Mouse (Mus musculus): ENCODE data around the gene Pde9a. TPM values are rescaled to one million over a fixed set of nuclear protein-coding genes. Genes with fewer than 3 reads are reported as not detected.
A peak's percentile ranks its signal among the peaks of the same experiment; 100 is the strongest.

The Pde9a gene
- polyA plus RNA-seq, 2 experiments from 2014 or later: not detected

DNA sequence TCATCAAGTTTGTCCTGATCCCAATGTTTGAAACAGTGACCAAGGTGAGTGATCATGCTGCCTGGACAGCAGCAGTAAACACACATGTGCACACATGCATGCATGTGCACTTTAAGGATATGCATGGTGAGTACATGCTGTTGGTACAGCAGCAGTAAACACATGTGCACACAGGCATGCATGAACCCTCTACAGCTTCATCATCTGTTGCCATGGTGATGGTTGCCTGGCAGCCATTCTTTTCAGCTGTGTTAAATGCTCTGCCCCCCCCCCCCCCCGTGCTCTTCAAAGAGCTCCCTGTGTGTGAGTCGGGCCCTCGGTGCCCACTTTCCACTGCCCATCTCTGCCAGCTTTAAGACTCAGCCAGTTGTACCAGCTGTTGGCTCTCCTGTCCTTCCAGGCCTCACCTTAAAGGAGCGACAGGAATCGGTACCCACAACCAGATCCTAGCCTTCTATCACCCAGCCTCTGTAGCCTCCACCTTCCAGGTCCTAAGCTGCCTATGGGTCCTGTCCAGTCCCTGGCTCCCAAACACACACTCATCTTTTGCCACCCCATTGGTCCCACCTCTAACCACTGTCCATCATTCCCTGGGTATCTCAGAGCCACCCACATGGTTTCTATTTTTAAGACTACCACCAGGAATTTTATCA lies 84.9 kb downstream of the Pde9a start:
- no peak for ATAC-seq

DNA sequence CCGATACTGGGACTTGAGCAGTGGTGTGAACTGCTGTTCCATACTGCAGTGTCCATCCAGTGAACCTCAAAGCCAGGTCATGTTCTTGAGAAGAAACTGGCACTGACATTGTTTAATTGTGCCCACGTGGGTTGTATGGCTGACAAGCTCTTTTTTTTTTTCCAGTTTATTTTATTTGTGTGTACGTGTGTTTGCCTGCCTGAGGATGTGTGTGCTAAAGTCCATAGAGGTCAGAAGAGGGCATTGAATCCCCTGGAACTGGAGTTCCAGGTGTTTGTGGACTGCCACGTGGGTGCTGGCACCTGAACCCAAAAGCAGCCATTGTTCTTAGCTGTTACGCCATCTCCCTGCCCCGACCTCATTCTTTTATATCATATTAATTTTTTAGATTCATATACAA lies 88.4 kb downstream of the Pde9a start:
- no peak for ATAC-seq

DNA sequence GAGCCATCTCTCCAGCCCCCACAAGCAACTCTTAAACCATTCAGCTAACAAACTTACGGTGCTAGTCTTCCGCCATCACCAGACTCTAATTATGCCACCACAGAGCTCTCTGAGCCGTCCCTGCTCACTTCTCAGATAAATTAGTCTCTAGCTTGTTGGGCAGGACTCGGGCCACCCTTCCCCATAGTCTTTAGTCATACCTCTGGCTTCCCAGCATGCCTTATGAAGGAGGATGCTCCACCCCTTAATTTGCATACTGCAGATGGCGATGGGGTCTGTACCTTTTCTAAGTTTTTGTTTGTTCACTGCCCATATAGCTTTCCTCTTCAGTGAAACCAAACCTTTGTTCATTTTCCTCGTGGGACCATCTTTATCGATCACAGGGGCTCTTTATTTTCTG lies 92.6 kb downstream of the Pde9a start:
- ATAC-seq: no peak

DNA sequence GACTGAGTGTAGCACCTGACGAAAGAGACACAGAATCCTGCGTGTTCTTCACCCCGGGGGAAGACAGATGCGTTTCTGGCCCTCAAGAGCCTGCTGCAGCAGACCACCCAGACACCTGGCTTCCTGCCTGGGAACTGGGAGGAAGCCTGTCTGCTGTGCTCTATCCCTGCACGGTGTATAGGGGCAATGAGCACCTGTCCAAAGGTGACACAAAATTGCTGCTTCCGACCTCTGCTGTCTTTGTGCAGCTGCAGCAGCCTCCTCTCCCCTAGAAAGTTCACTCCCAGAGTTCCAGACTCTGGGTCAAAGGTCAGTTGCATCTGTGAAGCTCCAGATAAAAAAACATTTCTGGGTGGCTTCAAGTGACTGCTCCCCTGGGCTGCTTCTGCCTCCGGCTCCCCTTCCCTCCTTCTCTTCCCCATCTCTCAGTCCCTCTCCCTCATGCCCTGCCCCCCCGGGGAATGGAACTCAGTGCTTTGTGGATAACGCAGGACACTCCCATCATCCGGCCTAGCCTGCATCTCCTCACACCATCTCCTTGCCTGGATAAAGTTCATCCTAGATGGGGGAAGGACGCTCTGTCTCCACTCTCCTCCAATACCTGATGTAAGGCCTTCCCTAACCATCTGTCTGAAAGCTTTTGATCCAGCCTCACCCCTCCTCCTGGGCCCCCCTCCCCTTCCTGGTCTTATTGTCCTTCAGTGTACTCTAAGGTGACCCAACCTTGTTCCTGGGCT lies 93.3 kb downstream of the Pde9a start:
- no peak for ATAC-seq

DNA sequence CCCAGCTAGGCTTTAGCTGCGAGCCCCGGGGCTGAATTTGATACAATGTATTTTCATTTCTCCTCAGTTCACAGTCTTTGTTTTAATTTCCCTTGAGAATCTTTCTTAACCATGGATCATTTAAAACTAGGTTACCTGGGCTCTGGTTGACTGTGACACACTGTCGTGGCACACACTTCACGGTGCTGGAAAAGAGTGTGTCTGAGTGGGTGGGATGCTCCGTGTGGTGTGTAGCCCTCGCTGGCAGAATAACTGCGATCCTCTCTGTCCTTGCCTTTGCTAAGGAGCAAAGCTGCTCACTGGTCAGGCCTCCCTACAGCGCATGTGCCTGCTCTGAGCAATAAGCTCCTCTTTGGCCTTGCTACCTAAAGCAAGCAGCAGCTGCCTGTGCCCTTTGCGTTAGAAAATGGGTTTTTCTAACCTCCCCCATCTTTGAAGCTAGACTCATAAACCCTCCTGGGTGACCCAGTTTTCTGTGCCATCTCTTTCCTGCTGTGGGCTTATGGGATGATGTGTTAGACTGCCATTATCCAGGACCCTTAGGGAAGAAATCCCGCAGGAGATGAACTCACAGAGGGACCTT lies 100.7 kb downstream of the Pde9a start:
- no peak for ATAC-seq

DNA sequence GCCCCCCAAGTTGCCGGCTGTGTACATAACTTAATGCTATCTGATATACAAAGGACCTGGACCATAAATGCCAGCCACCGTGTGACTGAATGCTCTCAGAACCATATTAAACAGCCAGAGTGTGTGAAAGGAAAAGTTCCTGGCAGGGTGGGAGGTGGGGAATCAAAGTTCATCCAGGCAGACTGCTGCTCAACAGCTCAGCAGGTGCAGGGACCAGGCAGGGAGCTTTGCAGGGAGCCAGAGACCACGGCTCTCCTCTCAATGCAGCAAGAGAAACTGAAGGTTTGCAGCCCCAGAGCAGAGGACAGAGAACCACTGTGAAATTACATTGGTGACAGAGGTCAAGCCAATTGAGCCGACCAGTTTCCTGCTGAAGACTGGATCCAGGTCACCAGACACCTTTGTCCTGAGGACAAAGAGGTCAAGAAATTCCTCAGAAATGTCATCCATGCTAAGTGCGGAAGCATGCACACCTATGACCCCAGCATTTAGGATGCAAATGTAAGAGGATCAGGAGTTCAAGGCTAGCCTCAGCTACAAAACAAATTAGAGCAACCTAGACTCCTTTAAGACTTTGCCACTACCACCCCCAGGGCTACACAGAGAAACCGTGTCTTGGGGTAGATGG lies 101.5 kb downstream of the Pde9a start:
- ATAC-seq: no peak

DNA sequence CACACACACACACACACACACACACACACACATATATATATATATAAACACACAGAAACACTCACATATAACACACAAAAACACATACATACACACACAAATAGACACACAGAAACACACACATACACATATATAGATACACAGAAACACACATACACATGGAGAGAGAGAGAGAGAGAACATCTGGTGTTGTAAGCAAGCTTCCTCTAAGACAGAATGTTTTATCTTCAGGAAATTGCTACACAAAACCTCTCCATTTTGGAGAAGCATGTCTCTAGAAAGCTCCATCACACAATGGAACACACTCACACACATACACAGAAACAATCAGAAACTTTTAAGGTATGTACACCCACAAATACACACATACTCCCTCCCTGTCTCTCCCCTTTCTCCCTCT lies 105.3 kb downstream of the Pde9a start:
- ATAC-seq: no peak

DNA sequence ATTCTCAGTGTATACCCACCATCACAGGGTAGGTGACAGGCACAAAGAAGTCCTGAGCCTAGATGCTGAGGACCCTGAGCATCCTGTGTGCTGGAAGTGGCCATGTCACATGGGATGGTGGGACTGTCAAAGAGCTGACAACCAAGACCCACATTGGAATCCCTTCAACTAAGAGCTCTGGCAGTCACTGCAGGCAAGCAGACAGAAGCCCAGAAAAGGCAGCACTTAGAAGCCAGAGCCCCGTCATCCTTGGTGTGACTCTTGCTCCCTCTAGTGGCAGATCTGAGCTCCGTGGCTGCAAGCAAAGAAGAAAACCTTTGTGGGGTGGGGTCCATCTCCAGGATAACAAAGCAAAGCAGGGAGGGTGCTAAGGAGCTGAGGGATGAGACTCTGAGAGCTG lies 106.4 kb downstream of the Pde9a start:
- ATAC-seq: no peak

DNA sequence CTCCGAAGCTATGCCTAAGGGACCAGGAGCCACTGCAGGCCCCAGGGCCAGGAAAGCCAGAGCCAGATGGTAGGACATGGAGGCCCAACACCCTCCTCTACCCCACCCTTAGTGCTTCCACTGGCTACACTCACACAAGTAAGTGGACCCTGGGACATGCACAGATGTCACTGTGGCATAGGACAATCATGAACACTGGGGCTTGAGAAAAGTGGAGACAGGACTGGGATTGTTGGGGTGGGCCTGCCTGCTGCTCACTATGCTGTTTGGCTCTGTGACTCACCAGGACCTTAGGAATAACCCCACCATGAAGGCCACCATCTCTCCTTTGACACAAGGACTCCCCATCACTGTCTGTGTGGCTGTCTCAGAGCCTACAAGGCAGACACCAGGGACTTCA lies 109.0 kb downstream of the Pde9a start:
- ATAC-seq: no peak

DNA sequence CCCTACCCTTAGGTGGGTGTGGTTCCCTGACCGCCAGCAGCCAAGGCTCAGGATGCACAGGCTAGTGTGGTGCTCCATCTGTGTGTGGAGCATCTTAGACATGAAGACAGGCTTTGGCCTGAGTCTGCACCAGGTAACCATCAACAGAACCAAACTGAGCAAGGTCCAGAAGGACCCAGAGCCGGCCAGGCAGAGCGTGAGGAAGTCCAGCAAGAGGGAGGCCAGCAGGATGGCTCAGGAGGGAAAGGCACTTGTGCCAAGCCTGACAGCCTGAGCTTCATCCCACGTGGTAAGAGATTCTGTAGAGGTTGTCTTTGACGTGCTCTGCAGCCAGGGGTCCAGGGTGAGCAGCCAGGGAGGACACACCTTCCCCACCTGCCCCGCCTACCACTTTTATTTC lies 111.7 kb downstream of the Pde9a start:
- ATAC-seq: no peak

DNA sequence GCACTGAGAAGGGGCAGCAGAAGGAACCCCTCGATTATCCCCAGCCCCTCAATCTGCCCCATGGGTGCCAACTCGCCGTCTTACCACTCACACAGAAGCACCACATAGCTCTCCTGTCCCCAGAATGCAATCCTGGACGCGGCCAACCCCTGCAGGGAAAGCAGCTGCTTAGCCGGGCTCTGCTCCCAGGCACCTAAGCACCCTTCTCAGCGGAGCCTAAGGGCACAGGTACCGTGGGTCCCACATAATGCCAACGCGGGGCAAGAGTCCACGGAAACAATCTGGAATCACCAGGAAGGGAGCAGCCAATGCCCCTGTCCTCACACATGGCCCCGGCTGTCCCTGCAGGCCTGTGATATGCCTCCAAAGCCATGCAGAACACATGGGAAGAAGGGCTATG lies 113.7 kb downstream of the Pde9a start:
- ATAC-seq: no peak

DNA sequence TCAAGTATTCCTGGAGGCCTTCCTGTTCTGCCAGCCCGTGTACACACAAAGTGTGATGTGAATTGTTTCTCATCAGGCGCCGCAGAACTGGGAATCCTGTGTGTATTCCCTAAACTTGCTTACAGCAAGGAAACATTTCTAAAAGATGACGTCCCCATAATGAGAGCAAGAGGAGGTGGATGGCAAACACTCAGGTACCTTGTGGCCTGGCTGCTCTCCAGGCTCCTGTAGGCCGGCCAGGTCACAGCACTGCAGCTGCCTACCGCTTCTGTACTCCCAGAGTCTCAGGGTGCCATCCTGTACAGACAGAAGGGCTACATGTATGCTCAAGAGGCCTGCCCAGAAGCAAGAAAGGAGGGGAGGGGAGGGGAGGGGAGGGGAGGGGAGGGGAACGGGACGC lies 114.4 kb downstream of the Pde9a start:
- no peak for ATAC-seq

DNA sequence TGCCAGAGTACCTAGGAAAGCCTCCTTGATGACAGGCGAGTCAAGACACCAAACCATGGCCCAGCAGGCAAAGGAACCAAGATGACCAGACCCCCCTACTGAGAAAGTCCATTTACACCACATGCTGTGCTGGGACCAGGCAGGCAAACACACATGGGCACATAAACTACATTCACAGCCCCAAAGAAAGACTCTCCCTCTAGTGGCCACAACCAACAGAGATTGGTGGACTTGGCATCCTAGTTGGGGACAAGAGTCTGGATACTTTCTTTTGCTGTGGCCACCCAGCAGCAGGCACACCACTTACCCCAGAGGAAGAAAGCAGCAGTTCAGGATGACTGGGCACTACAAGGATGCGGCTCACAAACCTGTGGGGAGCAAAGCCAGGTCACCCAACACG lies 114.9 kb downstream of the Pde9a start:
- ATAC-seq: no peak

DNA sequence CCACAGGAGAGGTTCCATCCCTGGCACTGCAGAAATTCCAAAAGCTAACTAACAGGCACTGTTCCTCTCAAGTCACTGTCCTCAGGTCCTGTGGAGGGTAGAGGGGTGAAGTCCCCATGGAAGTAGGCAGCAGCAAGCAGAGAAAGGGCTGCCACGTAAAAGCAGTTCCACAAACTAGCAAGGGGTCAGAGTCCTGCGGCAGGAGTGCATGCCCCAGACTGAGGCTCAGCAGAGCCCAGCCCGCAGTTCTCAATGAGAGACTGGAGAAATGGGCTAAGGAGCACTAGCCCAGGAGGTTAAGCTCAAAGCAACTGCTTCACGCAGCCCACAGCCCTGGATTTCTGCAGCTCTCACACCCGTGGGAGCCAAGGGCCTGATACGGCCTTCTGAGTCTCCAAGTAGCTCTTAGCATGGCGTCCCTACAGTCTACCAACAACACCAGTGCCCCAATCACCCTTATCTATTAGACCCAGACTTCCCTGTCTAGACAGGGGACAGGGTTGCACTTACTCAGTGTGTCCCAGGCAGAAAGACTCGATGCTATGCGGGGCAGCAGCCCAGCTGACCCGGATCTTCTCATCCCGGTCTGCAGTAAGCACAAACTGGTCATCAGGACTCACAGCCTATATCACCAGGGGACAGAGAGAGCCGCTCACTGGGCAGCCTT lies 116.4 kb downstream of the Pde9a start:
- ATAC-seq: no peak

DNA sequence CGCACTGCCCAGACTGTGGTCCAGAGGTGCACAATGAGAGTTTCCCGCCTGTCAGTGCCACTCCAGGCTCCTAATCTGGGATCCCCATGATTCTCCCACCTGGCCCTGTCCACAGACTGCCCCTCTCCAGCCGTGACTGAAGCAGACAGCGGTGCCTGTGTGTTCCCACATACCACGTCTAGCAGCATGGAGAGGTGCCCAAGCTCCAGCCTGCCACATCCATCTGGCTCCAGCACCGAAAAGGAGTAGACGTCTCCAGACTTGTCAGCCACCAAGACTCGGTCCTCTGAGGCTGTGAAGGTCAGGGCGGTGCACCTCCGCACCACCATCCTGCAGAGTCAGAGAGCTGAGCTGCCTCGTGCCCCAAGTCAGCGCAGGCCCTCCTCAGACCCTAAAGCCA lies 117.3 kb downstream of the Pde9a start:
- ATAC-seq: no peak

DNA sequence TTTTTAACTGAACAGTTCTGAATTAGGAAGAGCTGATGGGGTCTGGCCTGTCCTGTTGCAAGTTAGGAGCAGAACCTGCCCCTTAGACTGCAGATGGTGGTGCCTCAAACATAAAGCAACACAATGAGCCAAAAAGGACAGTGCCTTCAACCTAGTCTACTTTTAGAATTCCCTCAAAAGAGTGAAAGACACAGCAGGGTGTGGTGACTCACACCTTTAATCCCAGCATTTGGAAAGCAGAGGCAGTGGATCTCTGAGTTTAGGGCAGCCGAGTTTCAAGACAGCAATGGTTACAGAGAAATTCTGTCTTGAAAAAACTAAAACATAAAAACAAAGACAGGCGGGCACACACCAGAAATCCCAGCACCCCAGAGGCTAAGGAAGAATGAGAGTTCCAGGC lies 117.9 kb downstream of the Pde9a start:
- no peak for ATAC-seq

DNA sequence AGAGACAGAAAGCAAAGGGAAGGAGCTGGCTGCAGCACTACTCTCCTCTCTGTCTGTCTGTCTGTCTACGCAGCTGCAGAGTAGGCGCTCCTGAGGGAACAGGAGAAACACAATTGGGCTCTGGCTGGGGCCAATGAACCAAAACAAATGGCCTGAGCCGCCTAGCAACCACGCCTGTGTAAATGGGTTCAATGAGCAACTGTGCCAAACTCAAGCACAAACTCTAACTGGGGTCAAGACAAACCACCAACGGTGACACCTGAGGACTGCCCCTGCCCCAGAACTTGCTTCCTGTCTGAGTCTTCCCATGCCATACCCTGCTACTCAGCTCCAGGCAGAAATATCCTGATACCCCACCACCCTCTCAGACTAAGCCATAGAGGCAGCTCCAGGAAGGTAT lies 119.0 kb downstream of the Pde9a start:
- ATAC-seq: no peak

DNA sequence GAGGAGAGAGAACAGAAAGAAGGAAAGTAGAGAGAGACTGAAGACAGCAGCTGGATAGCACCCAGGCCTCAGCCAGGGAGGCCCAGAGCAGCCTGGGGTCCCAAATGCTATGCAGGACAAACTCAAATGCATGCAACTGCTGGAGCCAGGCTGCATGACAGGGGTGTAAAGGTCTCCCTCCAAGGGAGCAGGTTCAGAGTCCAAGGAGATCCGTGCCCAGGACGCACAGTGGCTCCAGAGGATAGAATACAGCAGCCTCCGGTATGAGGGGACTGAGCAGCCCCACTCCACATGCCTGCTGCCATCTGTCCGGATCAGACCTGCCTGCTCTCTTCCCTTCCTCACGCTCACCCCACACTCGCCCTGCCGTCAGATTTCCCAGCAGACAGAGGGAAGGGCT lies 120.3 kb downstream of the Pde9a start:
- no peak for ATAC-seq

DNA sequence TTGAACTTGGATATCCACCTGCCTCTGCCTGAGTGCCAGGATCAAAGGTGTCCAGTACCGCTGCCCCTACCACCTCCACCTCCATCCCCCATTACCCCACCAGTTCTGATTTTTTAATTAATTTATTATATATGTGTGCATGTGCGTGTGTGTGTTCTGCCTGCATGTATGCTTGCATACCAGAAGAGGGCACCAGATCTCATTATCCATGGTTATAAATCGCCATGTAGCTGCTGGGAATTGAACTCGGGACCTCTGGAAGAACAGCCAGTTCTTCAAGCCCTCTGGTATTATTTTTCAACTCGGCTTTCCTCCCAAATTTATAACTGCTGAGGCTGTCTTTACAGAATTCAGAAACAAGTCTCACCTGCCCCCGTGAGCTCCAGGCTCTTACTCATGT lies 124.9 kb downstream of the Pde9a start:
- ATAC-seq: no peak

DNA sequence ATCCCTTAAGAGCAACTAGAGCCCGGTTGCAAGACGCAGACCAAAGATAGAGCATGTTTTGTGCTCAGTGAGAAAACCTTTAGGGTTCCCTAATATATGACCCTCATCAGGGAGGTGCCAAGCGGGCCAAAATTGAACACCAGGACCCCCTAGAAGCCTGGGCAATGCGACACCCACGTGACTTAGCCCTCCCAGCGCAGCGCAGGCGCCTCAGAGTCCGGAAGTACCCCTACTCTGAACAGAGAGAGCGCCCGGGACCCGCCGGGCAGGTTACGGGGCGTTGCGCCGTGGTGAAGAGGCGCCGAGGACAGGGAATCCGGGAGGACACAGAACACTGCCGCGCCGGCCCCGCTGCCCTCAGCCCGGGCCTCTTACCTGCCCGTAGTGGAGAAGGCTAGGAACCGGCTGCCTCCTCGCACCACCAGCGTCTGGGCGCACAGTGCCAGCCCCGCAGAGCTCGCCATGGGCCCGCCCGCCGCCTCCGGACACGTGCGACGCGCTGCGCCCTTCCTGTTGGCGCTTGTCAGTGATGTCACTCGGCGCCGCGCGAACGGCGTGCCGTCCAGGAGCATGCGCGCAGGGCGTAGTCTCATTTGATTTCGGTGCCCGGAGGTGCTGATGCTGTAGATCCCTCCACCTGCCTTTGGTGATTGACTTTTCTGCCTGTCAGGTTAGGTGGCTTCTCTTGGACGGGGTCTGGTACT lies 125.9 kb downstream of the Pde9a start:
- peak; percentile 94 for ATAC-seq

DNA sequence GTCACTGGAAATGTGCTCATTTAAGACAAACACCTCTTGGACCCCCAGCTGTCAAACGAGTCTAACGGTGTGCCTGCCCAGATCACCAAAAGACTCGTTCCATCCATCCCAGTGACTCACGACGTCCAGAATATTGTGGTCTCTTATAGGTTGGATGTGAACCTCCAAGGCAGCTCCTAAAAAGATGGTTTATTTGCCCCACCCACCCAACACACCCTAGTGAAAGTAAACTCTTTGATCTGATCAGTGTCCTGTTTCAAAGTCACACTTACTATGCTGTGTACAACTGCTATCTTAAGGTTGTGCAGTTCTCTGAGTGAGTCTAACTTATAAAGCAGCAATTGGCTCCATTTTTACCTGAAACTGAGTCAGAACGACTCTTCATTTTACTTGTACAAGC lies 126.6 kb downstream of the Pde9a start:
- no peak for ATAC-seq

DNA sequence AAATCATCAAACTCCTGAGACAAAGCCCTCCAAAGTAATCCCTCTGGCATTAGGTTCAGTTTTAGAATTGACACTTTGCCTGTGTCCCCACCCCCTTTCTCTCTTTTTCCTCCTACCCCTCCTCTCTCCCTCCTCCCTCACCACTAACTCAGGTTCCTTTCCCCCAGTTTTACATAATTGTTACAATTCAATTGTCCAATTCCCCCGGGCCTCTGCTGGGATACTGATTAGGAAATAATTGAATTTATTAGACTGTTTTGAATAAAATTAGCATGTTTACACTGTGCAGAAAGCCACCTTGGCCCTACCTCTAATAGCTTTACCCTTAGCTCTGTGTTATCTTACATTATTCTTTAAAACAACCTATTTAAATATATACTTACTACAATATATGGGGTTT lies 128.7 kb downstream of the Pde9a start:
- ATAC-seq: no peak
